Mouse (Mus musculus) bone marrow, adult 2 months (tissue): Measurements from ENCODE around the gene Fndc9.

ENCODE experiments used
- CTCF ChIP-seq: fragments of 200-500 bp; IDR thresholded peaks from 2 replicates; pipeline ENCODE4 v1.5.1; 2011; ENCODE audit warnings: low read length, control low read depth; ENCODE audit not compliant: control insufficient read depth, insufficient read depth
- POLR2A ChIP-seq: fragments of 200-500 bp; IDR thresholded peaks from 2 replicates; pipeline ENCODE4 v1.6.1; 2011; ENCODE audit warnings: low read depth, mild to moderate bottlenecking, control low read depth, low read length, borderline replicate concordance; ENCODE audit not compliant: control insufficient read depth

DNA sequence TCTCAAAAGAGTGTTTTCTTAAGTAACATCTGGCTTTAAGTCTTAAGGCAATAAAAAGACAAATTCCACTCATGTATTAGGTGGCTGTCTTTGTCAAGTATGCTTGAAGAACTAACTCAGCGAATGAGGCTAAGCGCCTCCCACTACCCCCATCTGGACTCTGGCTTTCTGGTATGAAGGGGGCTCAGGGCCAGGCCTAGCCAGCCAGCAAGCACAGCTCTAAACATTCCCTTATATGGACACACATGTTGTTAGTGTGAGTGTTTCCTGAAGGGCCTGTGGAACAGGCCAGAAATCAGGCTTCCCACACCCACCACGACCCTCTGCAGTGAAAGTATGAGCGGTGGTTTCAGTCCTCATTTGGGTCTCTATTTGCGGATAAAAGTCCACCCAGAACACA is 21.5 kb upstream of the Fndc9 start:
- no peak for TF ChIP-seq CTCF
- TF ChIP-seq POLR2A: no peak
